Mouse (Mus musculus) layer of hippocampus, postnatal 36 days (tissue): ENCODE results near the gene Naa38. TPM values are rescaled to one million over a fixed set of nuclear protein-coding genes. Genes with fewer than 3 reads are reported as not detected.

Experiments used
- DNase-seq, 2 experiments: peaks; one replicate each; pipeline ENCODE4 v3.0.0; 2022
- total RNA-seq, 2 experiments: library from RNA; stranded (reverse); gene quantifications; 2 replicates each; pipeline ENCODE4 v1.2.3; 2021

Naa38 gene
- total RNA-seq, 2 experiments from 2014 or later, result 117 to 118 TPM

- peak in 1 of 2 experiments; percentile 63 for DNase-seq
Observed at GRCm38 (mm10) chr11:69415327-69415667, 20.0 kb downstream of the Naa38 start.

DNA sequence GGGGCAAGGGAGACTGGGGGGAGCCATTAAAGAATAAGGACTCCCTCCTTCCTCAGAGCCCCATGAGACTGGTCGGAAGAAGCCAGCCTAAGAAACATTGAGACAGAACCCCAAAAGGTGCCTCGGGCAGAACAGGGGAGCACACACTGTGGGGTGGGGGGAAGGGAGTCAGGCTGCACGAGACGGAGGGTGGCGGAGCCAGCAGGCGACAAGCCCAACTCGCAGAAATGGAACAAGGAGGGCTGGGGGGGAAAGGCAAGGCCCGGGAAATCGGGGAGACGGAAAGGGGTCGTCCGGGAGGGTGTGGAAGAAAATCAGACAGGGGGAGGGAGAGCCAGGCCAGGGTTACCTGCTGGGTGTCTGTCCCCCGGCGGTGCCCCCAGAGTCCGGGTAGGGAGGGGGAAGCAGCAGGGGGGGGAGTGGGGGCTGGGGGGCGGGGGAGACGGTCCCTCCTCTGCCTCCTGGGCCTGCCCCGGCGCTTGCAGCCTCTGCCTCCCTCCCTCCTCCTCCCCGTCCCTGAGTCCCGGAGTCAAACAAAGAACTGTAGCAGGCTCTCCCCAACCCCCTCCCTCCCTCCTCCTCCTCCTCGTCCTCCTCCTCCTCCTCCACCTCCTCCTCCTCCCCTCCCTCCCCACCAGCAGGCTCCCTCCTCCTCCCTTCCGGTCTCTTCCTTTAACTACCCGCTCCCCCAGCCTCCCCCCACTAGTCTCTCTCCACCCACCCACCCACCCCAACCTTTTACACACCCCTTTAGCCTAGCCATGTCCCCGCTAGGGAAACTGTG, 20.6 kb downstream of the Naa38 start:
- DNase-seq, result no peak

DNA sequence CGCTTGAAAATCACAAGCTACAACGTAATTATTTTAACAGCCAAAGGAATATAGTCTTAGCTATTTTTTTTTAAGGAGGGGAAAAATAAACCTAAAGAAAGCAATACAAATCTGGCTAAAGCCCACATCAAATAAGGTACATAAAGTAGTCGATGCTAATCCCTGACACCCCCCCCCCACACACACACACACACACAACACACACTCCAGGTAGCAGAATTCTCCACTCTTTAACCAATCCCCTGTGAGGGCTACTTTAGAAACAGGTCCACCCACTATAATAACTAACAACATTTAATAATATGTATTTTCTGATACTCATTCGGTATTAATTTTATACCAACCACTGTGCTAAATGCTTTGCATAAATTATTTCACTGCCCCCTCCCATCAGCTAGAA, 21.2 kb downstream of the Naa38 start:
- DNase-seq, result no peak

DNA sequence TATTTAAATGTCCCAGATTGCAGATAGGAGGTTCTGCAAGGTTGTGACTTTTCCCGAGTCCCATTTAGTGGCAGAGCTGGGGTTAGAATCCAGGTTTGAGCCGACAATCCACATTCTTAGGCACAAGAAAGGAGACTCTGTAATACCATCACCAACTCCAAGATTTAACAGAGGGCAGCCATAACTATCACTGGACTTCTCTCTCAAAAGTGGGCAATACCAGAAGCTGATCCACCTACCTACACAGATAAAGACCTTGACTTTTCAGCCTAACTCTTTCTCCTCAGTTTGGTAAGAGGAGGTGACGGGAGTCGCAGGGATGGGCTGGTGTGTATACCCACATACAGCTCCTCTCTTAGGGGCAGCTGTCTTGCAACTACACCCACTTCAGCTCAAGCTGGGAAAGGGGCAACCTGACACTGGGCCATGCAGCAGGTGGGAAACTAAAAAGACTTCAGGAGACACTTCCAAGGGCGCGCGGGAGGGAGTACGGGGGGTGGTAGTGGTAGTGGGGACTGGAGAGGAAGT, 21.7 kb downstream of the Naa38 start:
- DNase-seq, result no peak

DNA sequence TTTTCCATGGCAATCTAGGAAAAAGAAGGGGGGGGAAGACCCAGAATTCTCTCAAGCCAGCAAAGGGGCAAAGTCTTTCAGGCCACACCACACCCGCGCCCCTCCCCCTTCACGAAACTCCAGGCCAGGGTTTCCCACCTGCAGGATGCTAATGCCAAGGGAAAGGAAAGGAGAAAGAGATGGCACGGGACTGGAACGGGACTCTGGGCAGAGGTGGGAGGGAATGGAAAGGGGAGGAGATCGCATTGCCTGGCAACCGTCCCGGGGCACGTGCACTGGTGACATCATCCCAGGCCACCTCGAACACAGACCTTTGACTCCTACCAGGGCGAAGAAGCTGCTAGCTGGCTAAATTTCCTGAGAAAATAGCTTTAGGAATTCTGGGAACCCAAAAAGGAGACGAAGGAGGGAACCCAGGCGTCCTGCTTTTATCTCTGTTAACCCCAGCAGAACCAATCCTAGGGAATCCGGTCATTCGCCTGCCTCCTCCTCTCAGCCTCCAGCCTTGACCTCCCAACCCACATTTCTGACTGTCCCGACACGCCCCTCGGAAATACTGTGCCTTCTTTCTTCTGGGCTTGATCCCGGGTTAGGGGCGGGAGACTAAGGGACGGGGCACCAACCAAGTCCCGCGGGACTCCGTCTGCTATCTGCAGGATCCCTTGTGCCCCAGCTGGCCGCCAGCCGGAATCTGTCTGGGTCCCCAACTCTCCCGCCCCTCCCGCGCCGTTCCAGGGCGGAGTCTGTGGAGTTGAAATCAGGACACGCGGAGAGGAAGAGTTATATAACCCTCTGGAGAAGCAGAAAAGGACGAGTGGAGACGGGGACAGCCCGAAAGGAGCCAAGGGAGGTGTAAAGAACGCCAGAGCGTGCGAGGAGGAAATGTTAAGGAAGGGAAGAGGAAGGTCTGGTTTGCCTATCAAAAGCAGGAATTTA, 22.4 kb downstream of the Naa38 start:
- peak; percentile 86 for DNase-seq

GRCm38 (mm10) chr11:69418481-69419442, 23.5 kb downstream of the Naa38 start:
- peak; percentile 89 to 90 for DNase-seq

- DNase-seq, result no peak
Observed at GRCm38 (mm10) chr11:69419443-69419812, 24.1 kb downstream of the Naa38 start.

DNA sequence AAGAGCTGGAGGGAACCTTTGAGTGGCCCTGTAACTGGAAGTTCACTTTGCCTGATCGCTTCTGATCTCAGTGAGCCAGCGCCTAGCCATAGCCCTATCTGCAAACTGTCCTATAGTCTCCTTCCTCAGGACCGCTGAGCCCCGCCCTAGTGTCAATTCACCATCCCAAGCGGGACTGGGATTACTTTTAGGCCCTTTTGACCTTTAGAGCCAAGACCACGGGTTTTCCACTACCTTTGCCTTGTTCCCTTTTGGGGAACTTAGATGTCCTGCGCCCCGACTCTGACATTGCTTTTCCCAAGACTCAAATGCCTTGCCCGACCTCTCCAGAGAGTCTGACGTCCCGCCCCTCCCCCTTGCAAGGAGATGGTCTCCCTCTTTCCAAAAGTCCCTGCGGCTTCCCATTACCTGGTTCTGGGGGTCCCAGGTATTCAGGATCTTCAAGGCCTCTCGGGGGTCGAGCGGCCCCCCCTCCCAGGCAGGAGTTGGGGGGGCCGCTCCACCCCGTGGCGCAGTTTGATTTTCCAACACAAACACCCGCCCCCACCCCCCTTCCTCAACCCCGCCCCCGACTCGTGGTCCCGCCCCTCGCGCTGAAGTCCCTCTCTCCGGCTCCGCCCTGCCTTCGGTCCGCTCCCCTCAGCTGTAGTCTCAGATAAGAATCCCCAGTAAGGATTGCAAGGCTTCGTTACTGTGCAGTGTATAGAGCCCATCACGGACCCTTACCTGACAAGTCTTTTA, 24.7 kb downstream of the Naa38 start:
- DNase-seq, result no peak

DNA sequence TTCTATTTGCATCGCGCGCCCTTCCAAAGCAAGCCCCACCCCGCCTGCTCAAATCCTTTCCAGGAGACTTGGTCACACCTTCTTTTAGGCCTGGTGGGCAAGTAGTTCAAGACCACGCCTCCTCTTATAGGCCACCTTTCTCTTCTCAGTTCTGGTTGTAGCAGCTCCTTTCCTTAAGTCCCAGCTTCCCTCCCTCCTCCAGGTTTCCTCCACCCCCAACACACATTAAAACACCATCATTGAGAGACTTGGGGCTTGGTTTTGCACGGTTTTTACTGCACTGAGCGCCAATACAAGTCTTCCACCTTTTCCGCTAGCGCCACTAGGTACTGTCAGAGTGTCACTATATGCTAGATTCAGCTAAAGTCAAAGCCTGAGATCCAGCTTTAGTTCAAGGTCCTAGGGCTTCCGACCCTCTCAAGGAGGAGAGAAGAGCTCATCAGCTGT, 25.3 kb downstream of the Naa38 start:
- no peak for DNase-seq

GRCm38 (mm10) chr11:69421131-69421977, 26.1 kb downstream of the Naa38 start:
- DNase-seq, result no peak

DNA sequence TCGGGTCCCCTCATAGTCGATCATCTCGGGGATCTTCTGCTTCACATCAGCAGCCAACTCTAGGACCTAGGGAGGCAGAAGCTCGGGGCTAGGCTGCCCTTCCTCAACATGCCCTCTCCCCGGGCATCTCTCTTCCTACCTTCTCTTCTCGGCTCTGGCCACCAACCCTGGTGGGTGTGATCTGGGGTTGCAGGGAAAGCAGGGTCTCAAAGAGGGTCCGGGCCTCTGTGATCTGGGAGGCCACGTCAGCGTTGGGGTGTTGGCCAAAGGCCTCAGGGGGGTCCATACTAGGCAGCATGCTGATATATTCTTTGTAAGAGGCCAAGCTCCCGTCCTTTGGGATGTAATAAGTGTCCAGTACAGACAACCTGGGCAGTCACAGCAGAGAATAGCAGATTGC, 27.6 kb downstream of the Naa38 start:
- DNase-seq, result no peak

- no peak for DNase-seq
Observed at GRCm38 (mm10) chr11:69423885-69424284, 28.6 kb downstream of the Naa38 start.

DNA sequence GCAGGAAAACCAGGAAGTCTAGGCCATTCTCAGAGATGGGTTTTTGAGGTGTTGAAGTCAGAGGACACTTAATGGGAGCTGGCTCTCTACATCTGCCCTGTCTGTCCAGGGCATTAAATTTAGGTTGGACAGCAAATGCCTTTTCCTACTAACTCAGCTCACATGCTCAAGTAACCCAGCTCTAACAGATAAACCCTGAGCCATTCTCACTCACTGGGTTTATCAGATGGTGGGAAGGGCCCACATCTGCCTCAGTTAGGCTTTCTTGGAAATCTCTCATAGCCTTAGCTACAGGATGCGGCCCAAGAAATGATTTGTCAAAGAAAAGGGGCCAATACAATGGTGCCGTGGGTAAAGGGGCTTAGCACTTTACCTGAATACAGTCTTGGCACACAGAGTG, 31.0 kb downstream of the Naa38 start:
- DNase-seq, result no peak

DNA sequence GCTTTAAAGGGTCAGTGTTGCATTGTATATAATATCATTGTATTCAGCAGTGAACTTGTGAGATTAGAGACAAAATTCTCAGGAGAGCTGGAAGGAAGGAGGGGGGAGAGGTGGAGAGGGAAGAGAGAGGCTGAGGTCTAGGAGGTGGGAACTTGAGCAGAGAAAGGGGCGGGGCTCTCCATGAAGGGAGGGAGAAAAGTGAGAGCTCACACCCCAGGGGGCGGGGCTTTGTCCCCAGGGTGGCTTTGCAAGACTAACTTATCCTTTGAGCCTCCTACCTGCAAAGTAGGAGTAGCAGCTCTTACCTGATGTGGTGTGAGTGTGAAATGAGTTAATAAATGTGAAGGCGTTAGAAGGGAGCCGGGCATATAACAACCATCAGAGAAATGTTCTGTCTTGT, 33.5 kb downstream of the Naa38 start:
- no peak for DNase-seq

GRCm38 (mm10) chr11:69429313-69429712, 34.0 kb downstream of the Naa38 start:
- no peak for DNase-seq

- no peak for DNase-seq
Observed at GRCm38 (mm10) chr11:69430631-69431030, 35.3 kb downstream of the Naa38 start.

DNA sequence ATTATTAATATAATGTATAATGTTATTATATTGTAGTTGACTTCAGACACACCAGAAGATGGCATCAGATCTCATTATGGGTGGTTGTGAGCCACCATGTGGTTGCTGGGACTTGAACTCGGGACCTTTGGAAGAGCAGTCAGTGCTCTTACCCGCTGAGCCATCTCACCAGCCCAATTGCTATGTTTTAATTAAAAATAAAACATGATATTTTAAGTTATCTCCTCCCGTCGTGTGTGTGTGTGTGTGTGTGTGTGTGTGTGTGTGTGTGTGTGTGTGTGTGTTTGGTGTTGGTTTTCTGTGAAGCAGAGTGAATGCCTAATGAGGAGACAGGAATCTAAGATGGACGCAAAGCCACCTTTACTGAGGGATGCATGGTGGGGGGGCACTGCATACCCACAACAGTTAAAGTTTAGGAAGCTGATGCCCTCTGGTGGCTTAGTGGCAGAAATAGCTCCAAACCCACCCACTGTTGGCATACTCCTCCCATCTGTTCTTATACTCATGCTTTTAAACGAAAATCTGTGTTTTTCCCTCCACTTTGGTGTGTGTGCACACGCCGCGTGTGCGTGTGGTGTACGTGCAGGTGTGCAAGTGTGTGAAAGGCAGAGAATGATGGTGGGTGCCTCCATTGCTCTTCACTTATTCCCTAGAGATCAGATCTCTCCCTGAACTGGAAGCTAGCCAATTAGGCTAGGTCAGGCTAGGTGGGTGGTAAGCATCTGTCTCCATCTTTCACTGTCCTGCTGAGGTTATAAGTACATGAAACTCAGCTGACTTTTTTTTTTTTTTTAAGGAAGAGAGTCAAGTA, 36.7 kb downstream of the Naa38 start:
- peak; percentile 61 to 65 for DNase-seq

- no peak for DNase-seq
Observed at GRCm38 (mm10) chr11:69432640-69432982, 37.3 kb downstream of the Naa38 start.

- DNase-seq, result no peak
Observed at GRCm38 (mm10) chr11:69433189-69433588, 37.9 kb downstream of the Naa38 start.

- no peak for DNase-seq
Observed at GRCm38 (mm10) chr11:69437291-69437690, 42.0 kb downstream of the Naa38 start.
